Mouse (Mus musculus): Measurements from ENCODE around the gene Gm11568.
"Not testable (repeated sequence)": the region's sequence is repeated elsewhere in the genome, so short reads cannot be mapped to it uniquely, and the experiment has no call there.

The Gm11568 gene

DNA sequence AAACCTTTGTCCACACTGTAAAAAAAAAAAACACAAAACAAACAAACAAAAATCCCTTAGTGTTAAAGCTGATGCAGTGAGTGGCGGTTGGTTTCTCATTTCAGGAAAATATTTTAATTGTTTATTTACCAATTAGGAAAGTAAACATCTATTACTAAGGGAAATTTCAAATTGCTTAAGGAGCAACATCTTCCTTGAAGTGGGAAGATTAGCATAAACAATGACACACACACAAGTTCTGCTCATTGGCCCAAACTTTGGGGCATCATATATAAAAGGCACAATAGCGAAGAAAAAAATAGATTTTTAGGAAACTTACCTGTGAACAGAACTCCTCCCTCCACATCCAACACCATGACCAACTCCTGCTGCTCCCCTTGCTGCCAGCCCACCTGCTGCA lies at the start of gene Gm11568:
TSS of gene Gm11568 (plus strand) at position 301 of the 400 bp plus-strand sequence.
- no peak for DNase-seq (ENCODE audit: low spot score in 2 of 2)

DNA sequence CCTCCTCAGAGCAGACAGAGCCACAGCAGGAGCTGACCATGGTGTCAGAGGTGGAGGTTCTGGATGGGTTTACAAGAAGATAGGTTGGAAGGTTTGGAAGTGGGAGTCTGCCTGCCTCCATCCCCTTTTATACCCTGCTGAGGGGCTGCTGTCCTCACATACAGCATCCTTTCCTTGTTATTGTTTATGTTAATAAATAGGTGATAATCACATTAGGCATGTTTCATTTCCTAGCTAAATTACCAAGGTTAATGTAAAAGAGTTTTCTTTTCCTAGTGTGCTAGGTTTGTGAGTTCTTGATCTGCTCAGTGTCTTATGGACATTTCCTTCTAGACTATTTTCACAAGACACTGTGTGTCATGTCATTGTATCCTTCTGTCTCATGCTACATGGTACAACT lies 47.9 kb upstream of the Gm11568 start, which contains the start of gene Krtap4-13:
TSS of gene Krtap4-13 (minus strand) at position 101 of the 400 bp plus-strand sequence.
- not testable (repeated sequence) for DNase-seq (ENCODE audit: low spot score in 2 of 2)

GRCm38 (mm10) chr11:99815566-99815965 lies 42.2 kb upstream of the Gm11568 start, which contains the start of gene Gm11564:
Gm11564 (minus strand) TSS chr11:99815666.
- DNase-seq (ENCODE audit: low spot score in 2 of 2) = not testable (repeated sequence)

GRCm38 (mm10) chr11:99837966-99838365 lies 19.8 kb upstream of the Gm11568 start, which contains the start of gene 2300003K06Rik:
2300003K06Rik (minus strand) TSS chr11:99838066.
- no peak for DNase-seq (ENCODE audit: low spot score in 2 of 2)

DNA sequence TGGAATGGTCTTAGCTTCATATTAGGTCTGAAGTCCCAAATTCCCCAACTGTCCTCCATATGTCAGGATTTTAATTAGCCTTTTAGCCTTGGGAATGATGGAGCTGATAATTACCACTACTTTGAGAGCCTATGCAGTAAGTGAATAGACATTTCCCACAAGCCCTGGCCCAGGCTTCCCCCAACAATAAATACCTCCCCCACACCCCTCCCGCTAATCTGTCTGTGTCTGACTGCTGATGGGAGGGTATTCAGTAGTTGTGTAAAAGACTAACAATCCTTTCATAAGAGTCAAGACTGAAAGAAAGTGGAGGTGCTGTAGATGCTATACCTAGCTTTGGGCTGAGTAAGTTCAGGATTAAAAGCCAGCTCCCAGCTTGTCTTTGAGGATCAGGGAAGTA lies 15.5 kb upstream of the Gm11568 start:
- no peak for DNase-seq (ENCODE audit: low spot score in 2 of 2)

GRCm38 (mm10) chr11:99846746-99847145 lies 11.0 kb upstream of the Gm11568 start:
- no peak for DNase-seq (ENCODE audit: low spot score in 2 of 2)

GRCm38 (mm10) chr11:99851508-99851907 lies 6.2 kb upstream of the Gm11568 start, which contains the start of gene Krtap4-16:
Krtap4-16 (minus strand) TSS chr11:99851608.
- no peak for DNase-seq (ENCODE audit: low spot score in 2 of 2)

GRCm38 (mm10) chr11:99854121-99854520 lies 3.6 kb upstream of the Gm11568 start:
- no peak for DNase-seq (ENCODE audit: low spot score in 2 of 2)

DNA sequence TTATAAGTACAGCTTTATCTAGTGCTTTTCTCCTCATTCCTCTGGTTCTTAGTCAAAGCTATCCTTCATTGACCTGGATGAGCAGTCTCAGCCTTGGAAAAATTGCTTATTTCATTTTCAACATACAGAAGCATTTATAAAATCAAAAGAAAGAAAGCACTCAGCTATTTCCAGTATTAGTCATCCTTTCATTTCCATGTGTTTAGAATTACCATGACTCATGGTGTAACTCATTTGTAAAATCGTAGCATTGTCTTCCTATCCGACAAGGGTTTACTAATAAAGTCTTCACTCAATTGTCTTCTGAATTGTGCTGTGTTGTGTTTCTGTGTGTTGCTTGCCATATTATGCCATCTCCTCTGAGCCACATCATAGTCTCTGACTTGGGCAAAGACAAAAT lies 1.0 kb downstream of the Gm11568 start:
- no peak for DNase-seq (ENCODE audit: low spot score in 2 of 2)

GRCm38 (mm10) chr11:99864176-99864575 lies 6.5 kb downstream of the Gm11568 start, which contains the start of gene Gm11559:
Gm11559 (plus strand) TSS chr11:99864476.
- DNase-seq (ENCODE audit: low spot score in 2 of 2) = not testable (repeated sequence)

GRCm38 (mm10) chr11:99873089-99873488 lies 15.4 kb downstream of the Gm11568 start, which contains the start of gene Krtap9-1:
Krtap9-1 (plus strand) TSS chr11:99873389.
- DNase-seq (ENCODE audit: low spot score in 2 of 2) = not testable (repeated sequence)

- not testable (repeated sequence) for DNase-seq (ENCODE audit: low spot score in 2 of 2)
Measured at GRCm38 (mm10) chr11:99878887-99879286, 21.2 kb downstream of the Gm11568 start, which contains the start of gene Gm11567. Gm11567 (plus strand) TSS chr11:99879187.

GRCm38 (mm10) chr11:99907620-99908019 lies 49.9 kb downstream of the Gm11568 start, which contains the start of gene Krtap31-1:
Krtap31-1 (plus strand) TSS chr11:99907920.
- DNase-seq (ENCODE audit: low spot score in 2 of 2) = no peak
